Mouse (Mus musculus) testis, adult 2 months (tissue): ENCODE measurements at regions not wholly inside any gene's neighbourhood (a gene's known extent, or its start where the extent isn't known, plus 50 kb on each side); places are given as distances from the start of the nearest gene placed in this dataset.

ENCODE experiments used
- CTCF ChIP-seq: fragments of 200-500 bp; IDR thresholded peaks from 2 replicates; pipeline ENCODE4 v1.5.1; 2012; ENCODE audit warnings: low read depth, mild to moderate bottlenecking, inconsistent platforms, low read length, moderate library complexity; ENCODE audit not compliant: control insufficient read depth, insufficient read depth, insufficient replicate concordance
- POLR2A ChIP-seq: fragments of 200-500 bp; IDR thresholded peaks from 2 replicates; pipeline ENCODE4 v1.6.1; 2012; ENCODE audit warnings: low read depth, mild to moderate bottlenecking, inconsistent platforms, low read length, moderate library complexity; ENCODE audit not compliant: control insufficient read depth

DNA sequence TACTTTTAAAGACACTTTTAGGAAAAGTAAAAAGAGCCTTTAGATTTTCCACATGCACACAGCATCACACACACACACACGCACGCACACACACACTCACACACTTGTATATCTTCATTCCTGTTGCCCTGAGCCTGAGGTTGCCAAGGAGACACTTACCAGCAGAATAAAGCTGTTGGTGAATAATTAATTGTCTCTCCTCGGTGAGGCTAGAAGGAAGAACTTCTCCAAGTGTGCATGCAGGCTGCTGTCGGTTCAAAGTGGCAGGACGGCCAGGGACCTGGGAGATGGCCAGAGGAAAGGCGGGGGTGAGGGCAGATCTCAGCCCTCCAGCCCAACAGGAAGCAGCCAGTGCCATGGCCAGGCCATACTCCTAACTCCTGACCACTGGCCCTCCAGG lies 98.6 kb upstream of the Prok2 start:
- TF ChIP-seq POLR2A (no peak), CTCF (no peak)
